Mouse (Mus musculus) hindbrain, embryonic 16.5 days (tissue): Measurements from ENCODE around the gene Gabrg1. TPM values are rescaled to one million over a fixed set of nuclear protein-coding genes. Genes with fewer than 3 reads are reported as not detected.

Experiments used
- ATAC-seq: fragments of 200-750 bp; cut with Nextera tagmentation; 2 replicates; pipeline ENCODE4 v1.8.0; 2017; ENCODE audit warnings: moderate TSS enrichment, moderate library complexity
- H3K27ac ChIP-seq: fragments of 300-500 bp; sonication (generic); 2 replicates; pipeline ENCODE4 v1.5.1; 2014; ENCODE audit warnings: low read depth, mild to moderate bottlenecking, control low read depth, low read length, moderate library complexity
- H3K27me3 ChIP-seq: fragments of 300-500 bp; sonication (generic); replicated peaks from 2 replicates; pipeline ENCODE4 v1.6.1; 2014; ENCODE audit warnings: low read length; ENCODE audit not compliant: control insufficient read depth, insufficient read depth
- H3K36me3 ChIP-seq: fragments of 300-500 bp; sonication (generic); 2 replicates; pipeline ENCODE4 v1.6.1; 2014; ENCODE audit warnings: mild to moderate bottlenecking, low read length, moderate library complexity, mixed read lengths; ENCODE audit not compliant: control insufficient read depth, insufficient read depth
- H3K4me1 ChIP-seq: fragments of 300-500 bp; sonication (generic); 2 replicates; pipeline ENCODE4 v1.6.1; 2014; ENCODE audit warnings: low read depth, low read length; ENCODE audit not compliant: control insufficient read depth, insufficient read depth
- H3K4me2 ChIP-seq: fragments of 300-500 bp; sonication (generic); 2 replicates; pipeline ENCODE4 v1.6.1; 2014; ENCODE audit warnings: mild to moderate bottlenecking, low read length, control low read depth, moderate library complexity
- H3K4me3 ChIP-seq: fragments of 300-500 bp; sonication (generic); 2 replicates; pipeline ENCODE4 v1.5.1; 2014; ENCODE audit warnings: mild to moderate bottlenecking, low read length, control low read depth, moderate library complexity
- H3K9ac ChIP-seq: fragments of 300-500 bp; sonication (generic); 2 replicates; pipeline ENCODE4 v1.6.1; 2014; ENCODE audit warnings: low read depth, mild to moderate bottlenecking, control low read depth, low read length, moderate library complexity
- H3K9me3 ChIP-seq: fragments of 300-500 bp; sonication (generic); 2 replicates; pipeline ENCODE4 v1.6.1; 2014; ENCODE audit warnings: mild to moderate bottlenecking, low read length, moderate library complexity; ENCODE audit not compliant: control insufficient read depth
- WGBS: fragments of 180-500 bp; shearing (Covaris S2); extraction: QIAGEN DNeasy Blood & Tissue Kit; methylation state at CpG from one replicate; pipeline ENCODE4 v1.1.7; 2014; 5-methylcytosine and 5-hydroxymethylcytosine counted together
- polyA plus RNA-seq: library from polyadenylated mRNA; unstranded; fragments of >200 nt; fragmentation: Nextera tagmentation; extraction: Ambion mirVana; gene quantifications from 2 replicates; pipeline ENCODE4 v1.2.1, GENCODE M21; 2015

The Gabrg1 gene
- 20.5 and 32.5 TPM in 2 replicates for polyA plus RNA-seq

- H3K4me2 ChIP-seq, result peak within 1 kb of the TSS; percentile 84
- no peaks in the 10 kb centered on the region for H3K9me3 ChIP-seq
- H3K9ac ChIP-seq, result peak within 1 kb of the TSS; percentile 56
- H3K4me3 ChIP-seq, result peak within 1 kb of the TSS; percentile 55
- whole genome bisulfite sequencing, result under 1% methylated on average over 19 of the region's 19 CpGs
- peak within 1 kb of the TSS; percentile 79 for H3K27ac ChIP-seq
- no peaks in the 10 kb centered on the region for H3K27me3 ChIP-seq
- H3K4me1 ChIP-seq, result no peaks in the 10 kb centered on the region
- ATAC-seq, result peak; percentile 93
- no peaks in the 10 kb centered on the region for H3K36me3 ChIP-seq
These were observed at the start of gene Gabrg1 for GRCm38 (mm10) chr5:70842192-70843095. TSS of gene Gabrg1 (minus strand) at chr5:70842617.

- Histone ChIP-seq H3K4me1 (no peaks in the 10 kb centered on the region), H3K9ac (no peak overlapping the region), H3K4me3 (no peak overlapping the region), H3K9me3 (no peaks in the 10 kb centered on the region), H3K27me3 (no peaks in the 10 kb centered on the region), H3K27ac (no peak overlapping the region), H3K4me2 (no peak overlapping the region), H3K36me3 (no peaks in the 10 kb centered on the region)
- 81% methylated on average over 3 of the region's 3 CpGs for WGBS
- ATAC-seq, result no peak
These were observed 41.6 kb upstream of the Gabrg1 start for GRCm38 (mm10) chr5:70884026-70884425.

GRCm38 (mm10) chr5:70870081-70870480 is 27.7 kb upstream of the Gabrg1 start:
- Histone ChIP-seq H3K36me3 (no peaks in the 10 kb centered on the region), H3K27me3 (no peaks in the 10 kb centered on the region), H3K4me2 (no peak overlapping the region), H3K9me3 (no peaks in the 10 kb centered on the region), H3K4me3 (no peak overlapping the region), H3K9ac (no peak overlapping the region), H3K4me1 (no peaks in the 10 kb centered on the region), H3K27ac (no peak overlapping the region)
- no peak for ATAC-seq
- 30% methylated on average over 1 of the region's 1 CpGs for WGBS

- Histone ChIP-seq H3K9ac (peak overlapping the region; percentile 56), H3K27ac (peak overlapping the region; percentile 79), H3K4me1 (no peaks in the 10 kb centered on the region), H3K27me3 (no peaks in the 10 kb centered on the region), H3K36me3 (no peaks in the 10 kb centered on the region), H3K9me3 (no peaks in the 10 kb centered on the region), H3K4me2 (peak overlapping the region; percentile 84), H3K4me3 (peak overlapping the region; percentile 55)
- ATAC-seq, result peak; percentile 97
- whole genome bisulfite sequencing, result 2% methylated on average over 11 of the region's 11 CpGs
These were observed 798 bp upstream of the Gabrg1 start for GRCm38 (mm10) chr5:70843096-70843734.

GRCm38 (mm10) chr5:70818681-70819080 is 23.7 kb downstream of the Gabrg1 start:
- Histone ChIP-seq H3K9ac (no peak overlapping the region), H3K27ac (no peak overlapping the region), H3K9me3 (no peaks in the 10 kb centered on the region), H3K27me3 (no peaks in the 10 kb centered on the region), H3K36me3 (no peaks in the 10 kb centered on the region), H3K4me1 (no peaks in the 10 kb centered on the region), H3K4me3 (no peak overlapping the region), H3K4me2 (no peak overlapping the region)
- 94% methylated on average over 2 of the region's 2 CpGs for WGBS
- ATAC-seq, result no peak

- no peaks in the 10 kb centered on the region for H3K36me3 ChIP-seq
- H3K27ac ChIP-seq, result no peak overlapping the region
- no peaks in the 10 kb centered on the region for H3K9me3 ChIP-seq
- H3K4me2 ChIP-seq, result no peak overlapping the region
- ATAC-seq, result no peak
- H3K4me1 ChIP-seq, result no peaks in the 10 kb centered on the region
- H3K4me3 ChIP-seq, result no peak overlapping the region
- no peak overlapping the region for H3K9ac ChIP-seq
- no peaks in the 10 kb centered on the region for H3K27me3 ChIP-seq
- WGBS, result 88% methylated on average over 2 of the region's 2 CpGs
These were observed 106.3 kb downstream of the Gabrg1 start for GRCm38 (mm10) chr5:70736156-70736555.

GRCm38 (mm10) chr5:70704361-70704760 is 138.1 kb downstream of the Gabrg1 start:
- ATAC-seq, result no peak
- H3K9me3 ChIP-seq, result no peaks in the 10 kb centered on the region
- H3K27ac ChIP-seq, result no peak overlapping the region

More at GRCm38 (mm10) chr5:70704361-70704760, 138.1 kb downstream of the Gabrg1 start:
- Histone ChIP-seq H3K4me2 (no peak overlapping the region), H3K4me1 (no peaks in the 10 kb centered on the region), H3K4me3 (no peak overlapping the region), H3K36me3 (no peaks in the 10 kb centered on the region), H3K27me3 (no peaks in the 10 kb centered on the region), H3K9ac (no peak overlapping the region)
